Mouse (Mus musculus): ENCODE data around the gene Ccdc167. TPM values are rescaled to one million over a fixed set of nuclear protein-coding genes. Genes with fewer than 3 reads are reported as not detected.

Gene Ccdc167
- polyA plus RNA-seq, 1 experiment, result 11.9 TPM

- H3K36me3 ChIP-seq (ENCODE audit: control insufficient read depth, insufficient read depth), result peaks cover 66% of the 10 kb centered on the region
- no peak overlapping the region for H3K4me3 ChIP-seq (ENCODE audit: insufficient read depth, poor library complexity, severe bottlenecking)
- TF ChIP-seq FOSL1 (IDR thresholded peaks at IDR 0.05; ENCODE audit: insufficient read depth, low read length, poor library complexity, severe bottlenecking) (no peak), CTCF (IDR thresholded peaks at IDR 0.05; ENCODE audit: control insufficient read depth, insufficient read depth, insufficient read length) (no peak), MYOG (IDR thresholded peaks at IDR 0.05; ENCODE audit: control insufficient read depth, extremely low read depth, insufficient read length) (no peak), MAX (IDR thresholded peaks at IDR 0.05) (no peak), USF1 (IDR thresholded peaks at IDR 0.05; ENCODE audit: low read depth) (no peak), MYOD1 (IDR thresholded peaks at IDR 0.05; ENCODE audit: control insufficient read depth, insufficient read length, low read depth) (no peak)
Observed at GRCm38 (mm10) chr17:29688610-29689009, 28.2 kb downstream of the Ccdc167 start.

GRCm38 (mm10) chr17:29687373-29687772 is 29.5 kb downstream of the Ccdc167 start:
- Histone ChIP-seq H3ac (ENCODE audit: control insufficient read depth, insufficient read length, low read depth) (no peak overlapping the region), H3K79me2 (ENCODE audit: control insufficient read depth, insufficient read depth) (no peaks in the 10 kb centered on the region), H3K4me3 (ENCODE audit: insufficient read depth, poor library complexity, severe bottlenecking) (no peak overlapping the region), H3K27me3 (ENCODE audit: control insufficient read depth, insufficient read depth, insufficient read length) (no peaks in the 10 kb centered on the region), H3K79me3 (ENCODE audit: low read depth) (no peaks in the 10 kb centered on the region), H3K36me3 (ENCODE audit: control insufficient read depth, insufficient read depth) (peaks cover 65% of the 10 kb centered on the region)
- TF ChIP-seq CEBPB (IDR thresholded peaks at IDR 0.05; ENCODE audit: low read depth) (no peak), MAX (IDR thresholded peaks at IDR 0.05) (no peak), MYOD1 (IDR thresholded peaks at IDR 0.05; ENCODE audit: control insufficient read depth, insufficient read length, low read depth) (no peak), CTCF (IDR thresholded peaks at IDR 0.05; ENCODE audit: control insufficient read depth, insufficient read depth, insufficient read length) (no peak), MYOG (IDR thresholded peaks at IDR 0.05; ENCODE audit: control insufficient read depth, extremely low read depth, insufficient read length) (no peak), USF1 (IDR thresholded peaks at IDR 0.05; ENCODE audit: low read depth) (no peak), FOSL1 (IDR thresholded peaks at IDR 0.05; ENCODE audit: insufficient read depth, low read length, poor library complexity, severe bottlenecking) (no peak)

More at GRCm38 (mm10) chr17:29688610-29689009, 28.2 kb downstream of the Ccdc167 start:
- no peaks in the 10 kb centered on the region for H3K79me3 ChIP-seq (ENCODE audit: low read depth)
- no peaks in the 10 kb centered on the region for H3K27me3 ChIP-seq (ENCODE audit: control insufficient read depth, insufficient read depth, insufficient read length)
- H3K79me2 ChIP-seq (ENCODE audit: control insufficient read depth, insufficient read depth), result no peaks in the 10 kb centered on the region
- no peak overlapping the region for H3ac ChIP-seq (ENCODE audit: control insufficient read depth, insufficient read length, low read depth)

GRCm38 (mm10) chr17:29686771-29687170 is 30.1 kb downstream of the Ccdc167 start:
- Histone ChIP-seq H3K27me3 (ENCODE audit: control insufficient read depth, insufficient read depth, insufficient read length) (no peaks in the 10 kb centered on the region), H3K79me3 (ENCODE audit: low read depth) (no peaks in the 10 kb centered on the region), H3K36me3 (ENCODE audit: control insufficient read depth, insufficient read depth) (peaks cover 69% of the 10 kb centered on the region), H3ac (ENCODE audit: control insufficient read depth, insufficient read length, low read depth) (no peak overlapping the region), H3K4me3 (ENCODE audit: insufficient read depth, poor library complexity, severe bottlenecking) (no peak overlapping the region), H3K79me2 (ENCODE audit: control insufficient read depth, insufficient read depth) (no peaks in the 10 kb centered on the region)
- TF ChIP-seq CTCF (IDR thresholded peaks at IDR 0.05; ENCODE audit: control insufficient read depth, insufficient read depth, insufficient read length) (no peak), FOSL1 (IDR thresholded peaks at IDR 0.05; ENCODE audit: insufficient read depth, low read length, poor library complexity, severe bottlenecking) (no peak), MYOG (IDR thresholded peaks at IDR 0.05; ENCODE audit: control insufficient read depth, extremely low read depth, insufficient read length) (no peak), CEBPB (IDR thresholded peaks at IDR 0.05; ENCODE audit: low read depth) (no peak), MAX (IDR thresholded peaks at IDR 0.05) (no peak), USF1 (IDR thresholded peaks at IDR 0.05; ENCODE audit: low read depth) (no peak), MYOD1 (IDR thresholded peaks at IDR 0.05; ENCODE audit: control insufficient read depth, insufficient read length, low read depth) (no peak)

- Histone ChIP-seq H3K79me3 (ENCODE audit: low read depth) (no peaks in the 10 kb centered on the region), H3K79me2 (ENCODE audit: control insufficient read depth, insufficient read depth) (no peaks in the 10 kb centered on the region), H3K27me3 (ENCODE audit: control insufficient read depth, insufficient read depth, insufficient read length) (no peaks in the 10 kb centered on the region), H3K36me3 (ENCODE audit: control insufficient read depth, insufficient read depth) (peaks cover 69% of the 10 kb centered on the region), H3ac (ENCODE audit: control insufficient read depth, insufficient read length, low read depth) (no peak overlapping the region), H3K4me3 (ENCODE audit: insufficient read depth, poor library complexity, severe bottlenecking) (no peak overlapping the region)
- TF ChIP-seq FOSL1 (IDR thresholded peaks at IDR 0.05; ENCODE audit: insufficient read depth, low read length, poor library complexity, severe bottlenecking) (no peak), MYOD1 (IDR thresholded peaks at IDR 0.05; ENCODE audit: control insufficient read depth, insufficient read length, low read depth) (no peak), MAX (IDR thresholded peaks at IDR 0.05) (no peak), CEBPB (IDR thresholded peaks at IDR 0.05; ENCODE audit: low read depth) (no peak), CTCF (IDR thresholded peaks at IDR 0.05; ENCODE audit: control insufficient read depth, insufficient read depth, insufficient read length) (no peak)
Observed at GRCm38 (mm10) chr17:29684275-29684674, 32.6 kb downstream of the Ccdc167 start.

GRCm38 (mm10) chr17:29683127-29683526 is 33.7 kb downstream of the Ccdc167 start:
- H3K36me3 ChIP-seq (ENCODE audit: control insufficient read depth, insufficient read depth), result peaks cover 72% of the 10 kb centered on the region
- no peak for TF ChIP-seq MAX (IDR thresholded peaks at IDR 0.05)
- TF ChIP-seq CEBPB (IDR thresholded peaks at IDR 0.05; ENCODE audit: low read depth), result no peak
- TF ChIP-seq MYOG (IDR thresholded peaks at IDR 0.05; ENCODE audit: control insufficient read depth, extremely low read depth, insufficient read length), result no peak
- no peak for TF ChIP-seq CTCF (IDR thresholded peaks at IDR 0.05; ENCODE audit: control insufficient read depth, insufficient read depth, insufficient read length)
- no peak for TF ChIP-seq USF1 (IDR thresholded peaks at IDR 0.05; ENCODE audit: low read depth)
- no peak for TF ChIP-seq MYOD1 (IDR thresholded peaks at IDR 0.05; ENCODE audit: control insufficient read depth, insufficient read length, low read depth)
- TF ChIP-seq FOSL1 (IDR thresholded peaks at IDR 0.05; ENCODE audit: insufficient read depth, low read length, poor library complexity, severe bottlenecking), result no peak

GRCm38 (mm10) chr17:29682261-29682660 is 34.6 kb downstream of the Ccdc167 start:
- no peaks in the 10 kb centered on the region for H3K79me3 ChIP-seq (ENCODE audit: low read depth)
- no peak overlapping the region for H3ac ChIP-seq (ENCODE audit: control insufficient read depth, insufficient read length, low read depth)
- H3K27me3 ChIP-seq (ENCODE audit: control insufficient read depth, insufficient read depth, insufficient read length), result no peaks in the 10 kb centered on the region
- peaks cover 71% of the 10 kb centered on the region for H3K36me3 ChIP-seq (ENCODE audit: control insufficient read depth, insufficient read depth)
- no peak overlapping the region for H3K4me3 ChIP-seq (ENCODE audit: insufficient read depth, poor library complexity, severe bottlenecking)
- H3K79me2 ChIP-seq (ENCODE audit: control insufficient read depth, insufficient read depth), result no peaks in the 10 kb centered on the region
- TF ChIP-seq MYOD1 (IDR thresholded peaks at IDR 0.05; ENCODE audit: control insufficient read depth, insufficient read length, low read depth) (no peak), FOSL1 (IDR thresholded peaks at IDR 0.05; ENCODE audit: insufficient read depth, low read length, poor library complexity, severe bottlenecking) (no peak)

More at GRCm38 (mm10) chr17:29683127-29683526, 33.7 kb downstream of the Ccdc167 start:
- H3K79me2 ChIP-seq (ENCODE audit: control insufficient read depth, insufficient read depth), result no peaks in the 10 kb centered on the region
- H3ac ChIP-seq (ENCODE audit: control insufficient read depth, insufficient read length, low read depth), result no peak overlapping the region
- no peak overlapping the region for H3K4me3 ChIP-seq (ENCODE audit: insufficient read depth, poor library complexity, severe bottlenecking)
- H3K79me3 ChIP-seq (ENCODE audit: low read depth), result no peaks in the 10 kb centered on the region
- H3K27me3 ChIP-seq (ENCODE audit: control insufficient read depth, insufficient read depth, insufficient read length), result no peaks in the 10 kb centered on the region

Measured in C2C12 (cell line).